Mouse (Mus musculus) neural tube, embryonic 14.5 days (tissue): ENCODE data around the gene Gm16867. TPM values are rescaled to one million over a fixed set of nuclear protein-coding genes. Genes with fewer than 3 reads are reported as not detected.
"Not testable (repeated sequence)": the region's sequence is repeated elsewhere in the genome, so short reads cannot be mapped to it uniquely, and the experiment has no call there.

Experiments
- ATAC-seq: fragments of 200-750 bp; cut with Nextera tagmentation; 2 replicates; pipeline ENCODE4 v1.8.0; 2017; ENCODE audit warnings: low read depth, mild to moderate bottlenecking, moderate TSS enrichment, moderate library complexity
- H3K27ac ChIP-seq: fragments of 300-500 bp; sonication (generic); 2 replicates; pipeline ENCODE4 v1.5.1; 2014; ENCODE audit warnings: low read depth, mild to moderate bottlenecking, control low read depth, low read length, moderate library complexity, mixed read lengths
- H3K27me3 ChIP-seq: fragments of 300-500 bp; sonication (generic); 2 replicates; pipeline ENCODE4 v1.6.1; 2014; ENCODE audit warnings: low read length; ENCODE audit not compliant: control insufficient read depth, insufficient read depth
- H3K36me3 ChIP-seq: fragments of 300-500 bp; sonication (generic); 2 replicates; pipeline ENCODE4 v1.6.1; 2014; ENCODE audit warnings: low read length, mixed read lengths; ENCODE audit not compliant: control insufficient read depth, insufficient read depth
- H3K4me1 ChIP-seq: fragments of 300-500 bp; sonication (generic); 2 replicates; pipeline ENCODE4 v1.6.1; 2014; ENCODE audit warnings: low read length; ENCODE audit not compliant: control insufficient read depth, insufficient read depth
- H3K4me2 ChIP-seq: fragments of 300-500 bp; sonication (generic); 2 replicates; pipeline ENCODE4 v1.6.1; 2014; ENCODE audit warnings: mild to moderate bottlenecking, low read depth, low read length, control low read depth
- H3K4me3 ChIP-seq: fragments of 300-500 bp; sonication (generic); 2 replicates; pipeline ENCODE4 v1.5.1; 2014; ENCODE audit warnings: low read depth, low read length, control low read depth, mixed read lengths
- H3K9ac ChIP-seq: fragments of 300-500 bp; sonication (generic); replicated peaks from 2 replicates; pipeline ENCODE4 v1.6.1; 2014; ENCODE audit warnings: low read depth, mild to moderate bottlenecking, control low read depth, low read length, mixed read lengths
- H3K9me3 ChIP-seq: fragments of 300-500 bp; sonication (generic); 2 replicates; pipeline ENCODE4 v1.6.1; 2016; ENCODE audit warnings: low read length; ENCODE audit not compliant: control insufficient read depth
- WGBS: fragments of 180-500 bp; shearing (Covaris S2); extraction: QIAGEN DNeasy Blood & Tissue Kit; methylation state at CpG from one replicate; pipeline ENCODE4 v1.1.7; 2014; 5-methylcytosine and 5-hydroxymethylcytosine counted together
- polyA plus RNA-seq: library from polyadenylated mRNA; unstranded; fragments of >200 nt; fragmentation: Nextera tagmentation; extraction: Ambion mirVana; gene quantifications from 2 replicates; pipeline ENCODE4 v1.2.1, GENCODE M21; 2014

The Gm16867 gene
- polyA plus RNA-seq, 1 experiment from 2014 or later, result not detected

DNA sequence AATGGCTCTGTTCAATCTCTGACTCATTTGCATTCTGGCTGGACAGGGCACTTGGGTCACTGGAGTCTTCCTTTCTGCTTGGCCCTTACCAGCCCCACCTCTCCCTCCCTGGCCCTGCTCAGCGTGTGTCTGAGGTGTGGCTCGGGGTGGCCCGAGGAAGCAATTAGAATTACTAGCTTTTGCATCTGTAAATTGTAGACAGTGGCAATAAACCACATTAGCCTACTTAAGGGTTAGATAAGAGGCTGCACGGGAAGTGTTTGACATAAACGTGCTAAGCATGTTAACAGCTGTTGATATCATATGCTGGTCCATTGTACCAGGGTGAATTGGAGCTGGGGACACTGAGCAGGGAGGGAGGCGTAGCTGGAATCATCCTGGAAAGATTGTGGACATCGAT is 62.2 kb downstream of the Gm16867 start:
- not testable (repeated sequence) for H3K27ac ChIP-seq, H3K9me3 ChIP-seq, H3K4me1 ChIP-seq, H3K27me3 ChIP-seq, H3K4me2 ChIP-seq, H3K36me3 ChIP-seq, H3K9ac ChIP-seq, ATAC-seq, H3K4me3 ChIP-seq
- no CpG with 5 or more reads among the region's 7 CpGs for WGBS

- ATAC-seq, H3K4me2 ChIP-seq, H3K36me3 ChIP-seq, H3K9ac ChIP-seq, H3K4me3 ChIP-seq, H3K9me3 ChIP-seq, H3K27me3 ChIP-seq, H3K27ac ChIP-seq, H3K4me1 ChIP-seq: not testable (repeated sequence)
- no CpG with 5 or more reads among the region's 7 CpGs for WGBS
These were observed 64.4 kb downstream of the Gm16867 start for GRCm38 (mm10) chr14:69438678-69439214.

- not testable (repeated sequence) for H3K36me3 ChIP-seq, H3K27me3 ChIP-seq, H3K27ac ChIP-seq, ATAC-seq, H3K4me2 ChIP-seq, H3K9ac ChIP-seq, H3K9me3 ChIP-seq, H3K4me1 ChIP-seq, H3K4me3 ChIP-seq
- no CpG with 5 or more reads among the region's 7 CpGs for WGBS
These were observed 82.2 kb downstream of the Gm16867 start for GRCm38 (mm10) chr14:69421003-69421402.

DNA sequence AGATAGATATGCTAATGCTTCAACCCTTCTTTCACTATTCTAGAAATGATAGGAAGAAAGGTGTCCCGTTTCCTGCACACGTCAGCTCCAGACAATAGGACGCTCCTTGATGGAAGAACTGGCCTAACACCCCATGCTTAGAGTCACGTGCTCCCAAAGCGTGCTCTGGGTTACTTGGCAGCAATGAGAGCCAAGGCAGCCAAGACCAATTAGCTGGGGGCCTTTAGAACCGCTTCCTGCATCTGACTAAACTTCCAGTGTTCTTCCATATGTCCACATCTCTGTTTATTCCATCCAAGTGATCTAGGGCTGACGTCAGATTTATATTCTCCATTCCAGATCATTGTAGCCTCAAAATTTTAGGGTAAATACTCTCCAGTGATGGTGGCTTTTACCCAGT is 85.6 kb downstream of the Gm16867 start:
- not testable (repeated sequence) for H3K27ac ChIP-seq, H3K9me3 ChIP-seq, H3K27me3 ChIP-seq, H3K9ac ChIP-seq, H3K36me3 ChIP-seq, H3K4me1 ChIP-seq, H3K4me3 ChIP-seq, ATAC-seq, H3K4me2 ChIP-seq
- no CpG with 5 or more reads among the region's 7 CpGs for WGBS

Other genes with a start within 250 kb of the Gm16867 start
- 0.05 TPM in 1 of 2 replicates, not detected in the other for gene Synb, start 209.1 kb downstream of the Gm16867 start, polyA plus RNA-seq
- not detected in 2 replicates for gene Gm27179, start 9.2 kb upstream of the Gm16867 start, polyA plus RNA-seq
- gene Entpd4b, start 52.1 kb upstream of the Gm16867 start, polyA plus RNA-seq, result 23.4 and 24.4 TPM in 2 replicates